Mouse (Mus musculus) hindbrain, embryonic 14.5 days (tissue): ENCODE measurements around the gene Igf2r. TPM values are rescaled to one million over a fixed set of nuclear protein-coding genes. Genes with fewer than 3 reads are reported as not detected.

Experiments used
- ATAC-seq: fragments of 200-750 bp; cut with Nextera tagmentation; 2 replicates; pipeline ENCODE4 v1.8.0; 2017; ENCODE audit warnings: moderate number of reproducible peaks, mild to moderate bottlenecking, moderate TSS enrichment, moderate library complexity; ENCODE audit not compliant: low FRiP score
- DNase-seq: peaks from one replicate; pipeline ENCODE4 v3.0.0-alpha.2; 2015; ENCODE audit warnings: low spot score
- H3K27ac ChIP-seq: fragments of 300-500 bp; sonication (generic); 2 replicates; pipeline ENCODE4 v1.5.1; 2014; ENCODE audit warnings: mild to moderate bottlenecking, moderate library complexity
- H3K27me3 ChIP-seq: fragments of 300-500 bp; sonication (generic); 2 replicates; pipeline ENCODE4 v1.6.1; 2014; ENCODE audit warnings: mild to moderate bottlenecking, low read length, mixed read lengths; ENCODE audit not compliant: control insufficient read depth, insufficient read depth
- H3K36me3 ChIP-seq: fragments of 300-500 bp; sonication (generic); replicated peaks from 2 replicates; pipeline ENCODE4 v1.6.1; 2014; ENCODE audit not compliant: control insufficient read depth, insufficient read depth
- H3K4me1 ChIP-seq: fragments of 300-500 bp; sonication (generic); replicated peaks from 2 replicates; pipeline ENCODE4 v1.6.1; 2014; ENCODE audit warnings: antibody characterized with exemption, low read length, mixed read lengths; ENCODE audit not compliant: control insufficient read depth, insufficient read depth
- H3K4me2 ChIP-seq: fragments of 300-500 bp; sonication (generic); replicated peaks from 2 replicates; pipeline ENCODE4 v1.6.1; 2014; ENCODE audit warnings: mild to moderate bottlenecking, moderate library complexity
- H3K4me3 ChIP-seq: fragments of 300-500 bp; sonication (generic); replicated peaks from 2 replicates; pipeline ENCODE4 v1.5.1; 2014; ENCODE audit warnings: mild to moderate bottlenecking, low read length
- H3K9ac ChIP-seq: fragments of 300-500 bp; sonication (generic); 2 replicates; pipeline ENCODE4 v1.6.1; 2014
- H3K9me3 ChIP-seq: fragments of 300-500 bp; sonication (generic); 2 replicates; pipeline ENCODE4 v1.6.1; 2016; ENCODE audit warnings: low read length; ENCODE audit not compliant: control insufficient read depth
- WGBS: fragments of 180-500 bp; shearing (Covaris S2); extraction: QIAGEN DNeasy Blood & Tissue Kit; methylation state at CpG from one replicate; pipeline ENCODE4 v1.1.7; 2014; 5-methylcytosine and 5-hydroxymethylcytosine counted together
- polyA plus RNA-seq: library from polyadenylated mRNA; unstranded; fragments of >200 nt; fragmentation: Nextera tagmentation; extraction: Ambion mirVana; gene quantifications from 2 replicates; pipeline ENCODE4 v1.2.1, GENCODE M21; 2014

Gene Igf2r
- polyA plus RNA-seq, 1 experiment from 2014 or later = 14.9 TPM

GRCm38 (mm10) chr17:12799368-12800275, 30.2 kb upstream of the Igf2r start:
- ATAC-seq (no peak), DNase-seq (no peak)
- no peaks in the 10 kb centered on the region for H3K9me3 ChIP-seq
- no peak overlapping the region for H3K27ac ChIP-seq
- no peaks in the 10 kb centered on the region for H3K36me3 ChIP-seq
- H3K4me1 ChIP-seq = no peaks in the 10 kb centered on the region
- no peak overlapping the region for H3K4me3 ChIP-seq
- no peak overlapping the region for H3K9ac ChIP-seq
- no peak overlapping the region for H3K4me2 ChIP-seq
- 82% methylated on average over 12 of the region's 12 CpGs for WGBS
- no peaks in the 10 kb centered on the region for H3K27me3 ChIP-seq

- DNase-seq (no peak), ATAC-seq (no peak)
- H3K4me2 ChIP-seq = no peak overlapping the region
- H3K27me3 ChIP-seq = no peaks in the 10 kb centered on the region
- WGBS = 91% methylated on average over 3 of the region's 3 CpGs
- no peak overlapping the region for H3K27ac ChIP-seq
- no peaks in the 10 kb centered on the region for H3K36me3 ChIP-seq
- no peak overlapping the region for H3K9ac ChIP-seq
- H3K4me1 ChIP-seq = peaks cover 6% of the 10 kb centered on the region; the same call in 1 of the 2 replicates
- no peak overlapping the region for H3K4me3 ChIP-seq
- H3K9me3 ChIP-seq = no peaks in the 10 kb centered on the region
These were observed 29.1 kb upstream of the Igf2r start for GRCm38 (mm10) chr17:12798571-12798970.

- Histone ChIP-seq H3K4me2 (no peak overlapping the region), H3K9ac (no peak overlapping the region), H3K27me3 (no peaks in the 10 kb centered on the region), H3K4me1 (peaks cover 6% of the 10 kb centered on the region; the same call in 1 of the 2 replicates), H3K9me3 (no peaks in the 10 kb centered on the region), H3K4me3 (no peak overlapping the region), H3K27ac (no peak overlapping the region), H3K36me3 (no peaks in the 10 kb centered on the region)
- 76% methylated on average over 3 of the region's 3 CpGs for WGBS
- DNase-seq (no peak), ATAC-seq (no peak)
These were observed 28.1 kb upstream of the Igf2r start for GRCm38 (mm10) chr17:12797427-12798029.

- no peaks in the 10 kb centered on the region for H3K27me3 ChIP-seq
- DNase-seq (no peak), ATAC-seq (no peak)
- no peaks in the 10 kb centered on the region for H3K9me3 ChIP-seq
- H3K9ac ChIP-seq = no peak overlapping the region
- 91% methylated on average over 3 of the region's 3 CpGs for WGBS
- H3K4me1 ChIP-seq = peaks cover 9% of the 10 kb centered on the region
- no peak overlapping the region for H3K4me3 ChIP-seq
- no peak overlapping the region for H3K27ac ChIP-seq
- no peaks in the 10 kb centered on the region for H3K36me3 ChIP-seq
- H3K4me2 ChIP-seq = no peak overlapping the region
These were observed 27.2 kb upstream of the Igf2r start for GRCm38 (mm10) chr17:12796633-12797032.

- H3K4me1 ChIP-seq = peaks cover 29% of the 10 kb centered on the region
- H3K9me3 ChIP-seq = no peaks in the 10 kb centered on the region
- ATAC-seq (no peak), DNase-seq (no peak)
- no peaks in the 10 kb centered on the region for H3K27me3 ChIP-seq
- H3K4me2 ChIP-seq = no peak overlapping the region
- H3K9ac ChIP-seq = no peak overlapping the region
- H3K27ac ChIP-seq = no peak overlapping the region; the same call in 1 of the 2 replicates
- WGBS = 73% methylated on average over 8 of the region's 8 CpGs
- no peaks in the 10 kb centered on the region for H3K36me3 ChIP-seq
- no peak overlapping the region for H3K4me3 ChIP-seq
These were observed 24.4 kb upstream of the Igf2r start for GRCm38 (mm10) chr17:12793660-12794406.

GRCm38 (mm10) chr17:12792422-12793206, 23.1 kb upstream of the Igf2r start:
- Histone ChIP-seq H3K36me3 (no peaks in the 10 kb centered on the region), H3K27me3 (no peaks in the 10 kb centered on the region), H3K4me3 (no peak overlapping the region), H3K9ac (no peak overlapping the region), H3K27ac (no peak overlapping the region), H3K4me1 (peaks cover 29% of the 10 kb centered on the region), H3K4me2 (no peak overlapping the region), H3K9me3 (no peaks in the 10 kb centered on the region)
- WGBS = 70% methylated on average over 11 of the region's 11 CpGs
- no peak for DNase-seq
- ATAC-seq = no peak

- peak overlapping the region; percentile 76 for H3K27ac ChIP-seq
- H3K9ac ChIP-seq = no peak overlapping the region
- DNase-seq (no peak), ATAC-seq (no peak)
- H3K4me2 ChIP-seq = no peak overlapping the region
- H3K9me3 ChIP-seq = no peaks in the 10 kb centered on the region
- H3K4me3 ChIP-seq = no peak overlapping the region
- WGBS = 65% methylated on average over 4 of the region's 4 CpGs
- no peaks in the 10 kb centered on the region for H3K27me3 ChIP-seq
- H3K36me3 ChIP-seq = no peaks in the 10 kb centered on the region
- peaks cover 29% of the 10 kb centered on the region for H3K4me1 ChIP-seq
These were observed 22.0 kb upstream of the Igf2r start for GRCm38 (mm10) chr17:12791420-12791819.

- H3K27me3 ChIP-seq = no peaks in the 10 kb centered on the region
- DNase-seq (peak; percentile 51), ATAC-seq (peak; percentile 75)
- H3K4me2 ChIP-seq = no peak overlapping the region
- H3K4me3 ChIP-seq = no peak overlapping the region
- 24% methylated on average over 5 of the region's 5 CpGs for WGBS
- no peaks in the 10 kb centered on the region for H3K36me3 ChIP-seq
- H3K27ac ChIP-seq = peak overlapping the region; percentile 76
- no peak overlapping the region for H3K9ac ChIP-seq
- peaks cover 29% of the 10 kb centered on the region for H3K4me1 ChIP-seq
- H3K9me3 ChIP-seq = no peaks in the 10 kb centered on the region
These were observed 21.6 kb upstream of the Igf2r start for GRCm38 (mm10) chr17:12791079-12791406.
